Mouse (Mus musculus) MEL (cell line): ENCODE data around the gene Smchd1. TPM values are rescaled to one million over a fixed set of nuclear protein-coding genes. Genes with fewer than 3 reads are reported as not detected.
A peak's percentile ranks its signal among the peaks of the same experiment; 100 is the strongest.

Experiments used
- DNase-seq: peaks from one replicate; pipeline ENCODE4 v3.0.0; 2011; ENCODE audit warnings: low read depth, low spot score
- H3K27ac ChIP-seq: 2 replicates; pipeline ENCODE4 v1.5.1; 2012; ENCODE audit warnings: low read depth, mild to moderate bottlenecking, control low read depth, low read length, moderate library complexity; ENCODE audit not compliant: control insufficient read depth
- H3K27me3 ChIP-seq, 2 experiments: fragments of 150-350 bp in 1 of 2; sonication (generic) in 1 of 2; 2 replicates each; pipeline ENCODE4 v1.6.1; 2012; ENCODE audit warnings: low read length in 2 of 2, mild to moderate bottlenecking in 2 of 2, improper control_type of control experiment in 1 of 2, moderate library complexity in 1 of 2; ENCODE audit not compliant: insufficient read depth in 2 of 2, control insufficient read depth in 1 of 2
- H3K36me3 ChIP-seq, 2 experiments: 2 replicates each; pipeline ENCODE4 v1.6.1; 2012 to 2014; ENCODE audit warnings: low read length in 2 of 2, improper control_type of control experiment in 1 of 2, inconsistent platforms in 1 of 2, mild to moderate bottlenecking in 1 of 2; ENCODE audit not compliant: insufficient read depth in 2 of 2, control insufficient read depth in 1 of 2
- H3K4me1 ChIP-seq, 2 experiments: fragments of 150-350 bp in 1 of 2; sonication (generic) in 1 of 2; 2 replicates each; pipeline ENCODE4 v1.6.1; 2012; ENCODE audit warnings: low read length in 2 of 2, improper control_type of control experiment in 1 of 2, mild to moderate bottlenecking in 1 of 2; ENCODE audit not compliant: insufficient read depth in 2 of 2, control insufficient read depth in 1 of 2
- H3K4me3 ChIP-seq, 2 experiments: fragments of 150-350 bp in 1 of 2; sonication (generic) in 1 of 2; 2 replicates each; pipeline ENCODE4 v1.5.1; 2012; ENCODE audit warnings: low read depth in 2 of 2, low read length in 2 of 2, mild to moderate bottlenecking in 2 of 2, moderate library complexity in 2 of 2, control low read depth in 1 of 2, improper control_type of control experiment in 1 of 2; ENCODE audit not compliant: control insufficient read depth in 1 of 2, insufficient read depth in 1 of 2
- H3K79me2 ChIP-seq: 2 replicates; pipeline ENCODE4 v1.6.1; 2012; ENCODE audit warnings: mild to moderate bottlenecking, low read length, moderate library complexity; ENCODE audit not compliant: control insufficient read depth, poor library complexity, insufficient read depth
- H3K9ac ChIP-seq: 2 replicates; pipeline ENCODE4 v1.6.1; 2012; ENCODE audit warnings: low read depth, mild to moderate bottlenecking, control low read depth, low read length, moderate library complexity; ENCODE audit not compliant: control insufficient read depth, poor library complexity, severe bottlenecking
- H3K9me3 ChIP-seq: fragments of 150-350 bp; sonication (generic); replicated peaks from 2 replicates; pipeline ENCODE4 v1.6.1; 2012; ENCODE audit warnings: mild to moderate bottlenecking, low read length, improper control_type of control experiment, moderate library complexity; ENCODE audit not compliant: insufficient read depth
- CHD1 ChIP-seq: IDR thresholded peaks from 2 replicates; pipeline ENCODE4 v1.6.1; 2012; ENCODE audit warnings: low read depth, mild to moderate bottlenecking, inconsistent platforms, low read length, improper control_type of control experiment
- CHD2 ChIP-seq: IDR thresholded peaks from 2 replicates; pipeline ENCODE4 v1.6.1; 2011; ENCODE audit warnings: low read length, improper control_type of control experiment
- CTCF ChIP-seq, 3 experiments: IDR thresholded peaks in 2 of 3; conservative IDR thresholded peaks in 1 of 3; 2 replicates each; pipeline ENCODE4 v1.5.1; 2011 to 2012; ENCODE audit warnings: low read length in 3 of 3, low read depth in 2 of 3, mild to moderate bottlenecking in 2 of 3, improper control_type of control experiment in 1 of 3, inconsistent platforms in 1 of 3, mixed read lengths in 1 of 3, moderate library complexity in 1 of 3; ENCODE audit not compliant: control insufficient read depth in 1 of 3, insufficient read depth in 1 of 3, poor library complexity in 1 of 3, severe bottlenecking in 1 of 3
- HCFC1 ChIP-seq: IDR thresholded peaks from 2 replicates; pipeline ENCODE4 v1.6.1; 2012; ENCODE audit warnings: low read depth, mild to moderate bottlenecking, inconsistent platforms, low read length, improper control_type of control experiment, moderate library complexity
- JUND ChIP-seq: IDR thresholded peaks from 2 replicates; pipeline ENCODE4 v1.6.1; 2011; ENCODE audit warnings: low read depth, mild to moderate bottlenecking, improper control_type of control experiment, low read length
- MYC ChIP-seq: IDR thresholded peaks from 2 replicates; pipeline ENCODE4 v1.6.1; 2011; ENCODE audit warnings: low read depth, mild to moderate bottlenecking, low read length, improper control_type of control experiment, moderate library complexity
- NRF1 ChIP-seq: IDR thresholded peaks from 2 replicates; pipeline ENCODE4 v1.6.1; 2014; ENCODE audit warnings: low read depth, mild to moderate bottlenecking, inconsistent platforms, low read length, improper control_type of control experiment, moderate library complexity; ENCODE audit not compliant: poor library complexity, insufficient read depth, severe bottlenecking
- POLR2AphosphoS5 ChIP-seq: IDR thresholded peaks from 2 replicates; pipeline ENCODE4 v1.6.1; 2012; ENCODE audit warnings: low read depth, borderline replicate concordance, mild to moderate bottlenecking, inconsistent platforms, low read length, moderate library complexity, mixed read lengths
- RAD21 ChIP-seq: IDR thresholded peaks from 2 replicates; pipeline ENCODE4 v1.6.1; 2011; ENCODE audit warnings: mild to moderate bottlenecking, low read depth, low read length, improper control_type of control experiment
- RCOR1 ChIP-seq: IDR thresholded peaks from 2 replicates; pipeline ENCODE4 v1.6.1; 2012; ENCODE audit warnings: low read depth, mild to moderate bottlenecking, inconsistent platforms, low read length, improper control_type of control experiment
- SIN3A ChIP-seq: IDR thresholded peaks from 2 replicates; pipeline ENCODE4 v1.6.1; 2012; ENCODE audit warnings: low read length, improper control_type of control experiment, inconsistent platforms
- SMC3 ChIP-seq: IDR thresholded peaks from 2 replicates; pipeline ENCODE4 v1.6.1; 2011; ENCODE audit warnings: low read depth, low read length, improper control_type of control experiment
- TBP ChIP-seq: IDR thresholded peaks from 2 replicates; pipeline ENCODE4 v1.8.0; 2011; ENCODE audit warnings: low read depth, low read length, improper control_type of control experiment
- TCF12 ChIP-seq: IDR thresholded peaks from 2 replicates; pipeline ENCODE4 v1.6.1; 2014; ENCODE audit warnings: low read depth, mild to moderate bottlenecking, inconsistent platforms, low read length, improper control_type of control experiment, moderate library complexity
- UBTF ChIP-seq: IDR thresholded peaks from 2 replicates; pipeline ENCODE4 v1.6.1; 2012; ENCODE audit warnings: low read depth, mild to moderate bottlenecking, inconsistent platforms, low read length, improper control_type of control experiment, moderate library complexity, borderline replicate concordance; ENCODE audit not compliant: insufficient read depth
- ZKSCAN1 ChIP-seq: IDR thresholded peaks from 2 replicates; pipeline ENCODE4 v1.6.1; 2012; ENCODE audit warnings: low read depth, mild to moderate bottlenecking, inconsistent platforms, low read length, improper control_type of control experiment, moderate library complexity
- ZNF384 ChIP-seq: IDR thresholded peaks from 2 replicates; pipeline ENCODE4 v1.6.1; 2012; ENCODE audit warnings: low read depth, mild to moderate bottlenecking, inconsistent platforms, low read length, improper control_type of control experiment
- polyA plus RNA-seq, 2 experiments: library from polyadenylated mRNA; stranded (reverse) in 1 of 2; unstranded in 1 of 2; fragments of >175 nt in 1 of 2; fragments of >200 nt in 1 of 2; gene quantifications; 2 replicates each; pipeline versions ENCODE4 v1.2.1 to v1.2.4; 2012; ENCODE audit warnings: low replicate concordance in 2 of 2, low read depth in 1 of 2; ENCODE audit not compliant: insufficient read length in 2 of 2, insufficient read depth in 1 of 2, missing spikeins in 1 of 2
- total RNA-seq: library from RNA; depleted of rRNA; stranded (reverse); fragments of 300-350 nt; gene quantifications from 2 replicates; pipeline ENCODE4 v1.2.3, GENCODE M21; 2012

Gene Smchd1
- total and polyA plus RNA-seq, 3 experiments = 43.6 to 164 (median 45.7) TPM

DNA sequence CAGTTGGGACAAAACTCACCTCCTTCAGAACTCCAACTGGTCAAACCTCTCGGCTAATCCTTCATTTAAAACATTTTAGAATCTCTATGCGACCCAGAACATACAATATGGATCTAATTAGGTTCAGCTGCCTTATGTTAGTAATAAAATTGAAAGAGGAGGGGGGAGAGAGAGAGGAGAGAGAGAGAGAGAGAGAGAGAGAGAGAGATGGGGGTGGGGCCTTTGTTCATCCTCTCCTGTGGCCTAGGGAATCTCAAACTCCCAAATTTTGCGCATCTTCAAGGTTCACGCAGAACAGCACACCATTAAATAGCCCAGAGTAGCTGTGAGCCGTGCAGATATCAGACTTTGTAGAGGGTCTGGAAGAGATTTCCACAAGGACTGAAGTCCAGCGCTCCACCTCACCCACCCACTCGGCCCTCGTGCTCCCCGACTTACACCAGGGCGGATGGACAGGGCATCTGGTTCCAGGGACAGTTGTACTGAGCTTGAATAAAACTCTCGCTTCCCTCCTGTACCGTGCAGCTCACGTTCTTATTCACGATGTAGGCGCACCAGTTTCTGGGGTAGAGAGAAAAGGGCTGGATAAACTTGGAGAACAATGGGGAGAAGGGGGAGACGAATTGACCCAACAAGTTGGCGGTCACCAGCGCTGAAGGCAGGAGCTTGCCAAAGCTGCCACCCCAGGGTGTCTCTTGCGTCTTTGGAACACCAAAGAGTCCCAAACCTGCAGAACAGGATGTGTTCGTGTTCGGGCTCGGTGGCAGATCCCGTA, 165.2 kb downstream of the Smchd1 start:
- Histone ChIP-seq H3K79me2 (peaks cover 30% of the 10 kb centered on the region), H3K27ac (peak overlapping the region; percentile 11), H3K9ac (peak overlapping the region; percentile 70), H3K36me3 (peaks cover 4 to 10% of the 10 kb centered on the region in 2 experiments; a peak in 2 of 4 replicates), H3K4me1 (peaks cover 0 to 10% of the 10 kb centered on the region in 2 experiments; a peak in 3 of 4 replicates), H3K27me3 (no peaks in the 10 kb centered on the region), H3K4me3 (peak overlapping the region; percentile 60 to 96), H3K9me3 (no peaks in the 10 kb centered on the region)
- no peak for TF ChIP-seq HCFC1
- TF ChIP-seq CHD1 = no peak
- no peak for TF ChIP-seq RCOR1
- peak; percentile 21; the same call in 1 of the 2 replicates for TF ChIP-seq MYC
- TF ChIP-seq SMC3 = no peak
- TF ChIP-seq RAD21 = no peak
- TF ChIP-seq POLR2AphosphoS5 = no peak
- no peak for TF ChIP-seq UBTF
- peak; percentile 34; the same call in 1 of the 2 replicates for TF ChIP-seq SIN3A
- TF ChIP-seq NRF1 = no peak
- no peak for TF ChIP-seq ZNF384
- TF ChIP-seq JUND = peak; percentile 94
- no peak for TF ChIP-seq TBP
- DNase-seq = peak; percentile 61

DNA sequence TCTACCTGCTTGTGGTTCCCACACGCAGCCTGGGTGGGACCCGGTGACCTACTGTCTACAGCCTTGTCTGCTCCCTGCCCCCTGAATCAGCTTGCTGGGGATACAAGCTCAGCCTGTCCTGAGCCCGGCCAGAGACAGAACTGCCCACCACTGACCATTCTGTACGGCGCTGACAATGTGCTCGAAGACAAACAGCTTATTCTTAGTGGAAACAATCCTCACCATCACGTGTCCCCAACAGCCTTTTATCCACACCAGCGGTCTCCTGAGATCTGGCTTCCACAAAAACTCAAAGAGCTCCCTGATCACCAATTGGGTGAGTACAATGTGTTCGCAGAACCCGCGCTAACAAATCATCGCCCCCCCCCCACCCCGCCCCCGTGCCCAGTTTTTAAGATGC, 166.0 kb downstream of the Smchd1 start:
- no peak overlapping the region for H3K9ac ChIP-seq
- H3K4me3 ChIP-seq = peak overlapping the region in 1 of 2 experiments; percentile 96; a peak in 1 of 4 replicates
- TF ChIP-seq RCOR1 (no peak), POLR2AphosphoS5 (no peak), CTCF (IDR thresholded peaks at IDR 0.05 in 2 of 3, conservative IDR thresholded peaks at IDR 0.05 in 1 of 3; ENCODE audit: control insufficient read depth in 1 of 3, insufficient read depth in 1 of 3, low read depth in 2 of 3, low read length in 3 of 3, poor library complexity in 1 of 3, severe bottlenecking in 1 of 3) (no peak), ZNF384 (no peak), CHD2 (no peak), TCF12 (no peak), RAD21 (no peak), ZKSCAN1 (no peak), SMC3 (no peak)
- TF ChIP-seq, all 39 proteins: peak for 0
- Histone ChIP-seq H3K79me2 (peaks cover 32% of the 10 kb centered on the region), H3K4me1 (peaks cover 0 to 10% of the 10 kb centered on the region in 2 experiments; a peak in 3 of 4 replicates), H3K9me3 (no peaks in the 10 kb centered on the region), H3K36me3 (peaks cover 4 to 10% of the 10 kb centered on the region in 2 experiments; a peak in 2 of 4 replicates), H3K27ac (no peak overlapping the region), H3K27me3 (no peaks in the 10 kb centered on the region)
- DNase-seq = no peak
